Mouse (Mus musculus): Measurements from ENCODE around the gene Kcnj6.

Gene Kcnj6

DNA sequence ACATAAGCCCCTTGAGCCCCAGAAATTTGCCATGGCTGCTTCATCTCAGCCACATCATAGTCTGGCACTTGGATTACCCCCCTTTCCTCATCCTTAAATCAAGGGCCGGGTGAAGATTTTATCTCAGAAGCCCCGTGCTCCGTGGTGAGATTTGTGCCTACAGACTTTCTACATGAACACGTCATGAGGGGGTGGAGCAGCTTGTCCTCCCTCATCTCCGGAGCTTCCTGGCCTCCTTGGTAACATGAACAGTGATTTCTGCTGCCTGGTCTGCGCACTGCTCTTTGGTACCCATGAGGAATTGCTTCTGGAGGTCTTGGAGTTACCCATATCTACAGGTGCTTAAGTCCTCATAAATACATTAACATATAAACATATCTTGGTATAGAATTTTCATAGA lies 172.2 kb downstream of the Kcnj6 start:
- CTCF ChIA-PET = interaction anchor here in 1 of 4 experiments (0.6 kb wide), 1 partner anchor 14 kb away, joined by 3 read pairs; no protein-coding TSS in a partner anchor
- POLR2A ChIA-PET = interaction anchor here in 1 of 4 experiments (1.0 kb wide), 1 partner anchor 18 kb away, joined by 3 read pairs; no protein-coding TSS in a partner anchor

DNA sequence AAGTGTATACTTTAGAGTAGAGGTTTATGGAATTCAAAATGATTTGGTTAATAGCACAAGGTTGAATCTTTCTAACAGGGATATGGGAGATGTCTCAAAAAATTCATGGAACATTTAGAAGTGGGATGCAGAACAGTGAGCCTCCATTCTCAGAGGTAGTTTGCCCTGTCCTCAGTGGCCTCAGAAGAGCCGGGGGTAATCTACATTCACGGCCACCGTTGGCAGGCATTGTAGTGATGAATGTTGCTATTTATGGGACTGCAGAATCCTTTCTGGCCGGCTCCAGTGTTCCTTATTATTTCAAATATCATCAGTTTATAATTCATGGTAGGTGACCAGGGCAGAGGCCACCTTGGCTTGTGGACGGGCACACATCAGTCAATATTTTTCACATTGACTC lies 174.9 kb downstream of the Kcnj6 start:
- CTCF ChIA-PET = interaction anchor here in 1 of 4 experiments (0.6 kb wide), 1 partner anchor 1014 kb away, joined by 3 read pairs; no protein-coding TSS in a partner anchor
- POLR2A ChIA-PET = no interaction called here

DNA sequence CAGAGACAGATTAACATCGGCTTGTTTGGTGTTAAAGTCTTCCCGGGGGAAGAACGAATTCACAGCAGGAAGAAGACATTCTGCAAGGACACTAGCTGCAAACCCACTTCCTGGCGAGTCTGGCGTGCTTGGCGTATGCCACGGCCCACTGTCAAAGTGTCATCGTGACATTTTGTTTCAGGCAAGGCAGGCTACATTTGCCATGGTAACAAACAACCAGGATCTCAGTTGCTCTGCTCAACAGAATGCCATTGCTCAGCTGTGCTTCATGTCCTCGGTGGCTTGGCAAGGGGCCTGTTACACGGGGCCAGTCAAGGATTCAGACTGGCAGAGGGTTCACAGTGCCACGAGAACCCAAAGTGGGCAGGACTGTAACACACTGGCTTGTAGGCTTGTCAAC lies 175.9 kb downstream of the Kcnj6 start:
- POLR2A ChIA-PET = no interaction called here
- CTCF ChIA-PET = no interaction called here

GRCm38 (mm10) chr16:94816391-94816790 lies 181.1 kb downstream of the Kcnj6 start:
- POLR2A ChIA-PET = interaction anchor here in 3 of 4 experiments (0.8 to 3.8 kb wide), 9 partner anchors 18 to 181 kb away, joined by 3 to 22 read pairs (median 3); partner anchors contain the start of gene Kcnj6 (in 1 of the 3)
- CTCF ChIA-PET = interaction anchor here (0.5 to 3.3 kb wide), 39 partner anchors 11 to 1568 kb away, joined by 3 to 28 read pairs (median 4); partner anchors contain the start of gene Kcnj6 (in 4 of the 4)

DNA sequence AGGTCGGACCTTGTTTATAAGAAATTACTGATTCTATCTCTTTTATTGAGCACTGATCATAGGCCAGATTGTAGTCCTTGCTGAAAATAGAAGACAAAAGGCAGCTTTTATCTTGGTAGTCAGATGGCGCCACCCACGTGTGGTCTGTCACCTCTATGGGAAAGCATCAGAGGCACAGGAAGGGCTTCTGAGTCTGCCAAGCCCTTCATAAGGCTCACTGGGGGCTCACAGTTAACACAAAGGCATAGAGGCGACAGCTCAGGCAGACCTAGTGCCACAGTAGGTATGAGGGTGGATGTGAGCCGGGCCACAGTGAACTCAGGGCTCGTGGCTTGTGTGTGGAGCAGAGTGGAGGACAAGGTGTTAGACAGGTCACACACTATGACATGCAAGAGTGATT lies 181.6 kb downstream of the Kcnj6 start:
- CTCF ChIA-PET = interaction anchor here (0.5 to 3.3 kb wide), 28 partner anchors 18 to 1085 kb away, joined by 3 to 28 read pairs (median 5); partner anchors contain the start of gene Kcnj6 (in 4 of the 4)
- POLR2A ChIA-PET = interaction anchor here in 3 of 4 experiments (0.8 to 3.8 kb wide), 9 partner anchors 17 to 182 kb away, joined by 3 to 22 read pairs (median 3); partner anchors contain the start of gene Kcnj6 (in 1 of the 3)

GRCm38 (mm10) chr16:94809286-94809685 lies 188.2 kb downstream of the Kcnj6 start:
- ChIA-PET CTCF (interaction anchor here in 1 of 4 experiments (0.7 to 2.0 kb wide), 4 partner anchors 11 to 48 kb away, joined by 3 to 7 read pairs (median 3); no protein-coding TSS in a partner anchor), POLR2A (interaction anchor here in 3 of 4 experiments (0.7 to 1.7 kb wide), 5 partner anchors 11 to 286 kb away, joined by 3 to 8 read pairs (median 3); no protein-coding TSS in a partner anchor)

DNA sequence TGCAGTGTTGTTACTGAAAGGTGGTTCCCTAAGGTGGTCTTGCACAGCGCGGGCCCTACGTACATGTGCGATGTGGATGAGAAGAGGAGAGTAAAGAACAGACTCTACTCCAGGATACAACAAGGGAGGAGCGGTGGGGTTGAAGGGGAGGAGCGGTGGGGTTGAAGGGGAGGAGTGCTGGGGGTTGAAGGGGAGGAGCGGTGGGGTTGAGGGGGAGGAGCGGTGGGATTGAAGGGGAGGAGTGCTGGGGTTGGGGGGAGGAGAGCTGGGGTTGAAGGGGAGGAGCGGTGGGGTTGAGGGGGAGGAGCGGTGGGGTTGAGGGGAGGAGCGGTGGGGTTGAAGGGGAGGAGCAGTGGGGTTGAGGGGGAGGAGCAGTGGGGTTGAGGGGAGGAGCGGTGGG lies 199.3 kb downstream of the Kcnj6 start:
- ChIA-PET CTCF (interaction anchor here in 3 of 4 experiments (0.6 to 3.0 kb wide), 14 partner anchors 8 to 552 kb away, joined by 3 to 28 read pairs (median 4); partner anchors contain the start of gene Kcnj6 (in 1 of the 3)), POLR2A (interaction anchor here in 3 of 4 experiments (0.6 to 2.2 kb wide), 20 partner anchors 10 to 229 kb away, joined by 3 to 14 read pairs (median 4); no protein-coding TSS in a partner anchor)

DNA sequence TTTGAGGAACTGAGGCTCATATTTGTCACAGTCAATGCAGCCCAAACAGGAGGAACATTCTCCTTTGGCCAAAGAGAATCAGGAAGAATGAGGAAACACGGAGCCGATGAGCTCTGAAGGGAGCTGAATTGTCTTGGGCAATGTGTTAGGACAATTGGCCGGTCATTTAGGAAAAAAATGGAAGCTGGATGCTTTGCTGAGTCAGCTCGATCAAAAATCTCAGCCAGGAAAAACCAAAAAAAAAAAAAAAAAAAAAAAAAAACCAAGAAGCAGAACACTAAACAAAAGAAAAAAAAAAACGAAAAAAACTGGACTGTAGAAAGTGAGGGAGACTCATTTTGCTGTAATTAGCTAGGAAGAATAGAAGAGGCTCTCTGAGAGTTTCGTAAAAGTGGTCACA lies 200.1 kb downstream of the Kcnj6 start:
- CTCF ChIA-PET = interaction anchor here in 3 of 4 experiments (0.7 to 3.0 kb wide), 6 partner anchors 7 to 556 kb away, joined by 4 to 28 read pairs (median 7); no protein-coding TSS in a partner anchor
- POLR2A ChIA-PET = interaction anchor here in 3 of 4 experiments (0.6 to 2.2 kb wide), 9 partner anchors 9 to 60 kb away, joined by 3 to 14 read pairs (median 4); no protein-coding TSS in a partner anchor

DNA sequence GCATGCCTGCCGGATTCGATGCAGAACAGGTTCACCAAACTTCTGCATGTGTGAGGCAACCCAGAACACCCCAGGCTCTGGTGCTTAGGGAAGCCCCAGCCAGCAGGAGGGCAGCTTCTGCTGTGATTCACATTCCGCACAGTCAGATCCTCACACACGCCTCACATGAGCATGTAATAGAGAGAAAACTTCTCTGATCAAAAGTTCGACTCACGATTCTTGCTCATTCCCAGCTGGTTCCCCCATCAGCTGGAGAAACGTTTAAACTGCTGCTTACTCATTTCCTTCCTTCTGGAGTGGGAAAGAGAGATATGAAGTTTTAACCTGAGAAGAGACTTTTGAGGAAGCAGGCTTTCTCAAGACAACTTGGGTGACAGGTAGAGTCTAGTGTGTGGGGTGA lies 204.5 kb downstream of the Kcnj6 start:
- CTCF ChIA-PET = interaction anchor here in 1 of 4 experiments (0.6 kb wide), 1 partner anchor 559 kb away, joined by 3 read pairs; no protein-coding TSS in a partner anchor

DNA sequence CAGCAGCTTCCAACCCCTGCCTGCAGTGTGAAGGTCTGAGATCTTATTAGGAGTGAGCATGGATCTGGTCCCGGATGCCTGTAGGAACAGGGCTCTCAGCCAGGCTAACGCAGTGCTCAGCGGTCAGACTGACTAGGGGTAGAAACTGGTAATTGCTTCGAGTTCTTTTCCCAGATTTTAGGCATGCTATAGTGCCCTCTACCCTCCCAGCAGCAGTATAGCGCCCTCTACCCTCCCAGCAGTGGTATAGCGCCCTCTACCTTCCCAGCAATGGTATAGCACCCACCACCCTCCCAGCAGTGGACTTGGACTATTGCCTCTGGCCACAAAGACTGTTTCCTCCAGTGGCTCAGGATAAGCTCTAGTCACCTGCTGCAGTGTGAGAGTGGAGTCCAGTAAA lies 207.5 kb downstream of the Kcnj6 start:
- POLR2A ChIA-PET = interaction anchor here in 3 of 4 experiments (0.5 to 1.7 kb wide), 7 partner anchors 18 to 428 kb away, joined by 3 to 4 read pairs (median 3); no protein-coding TSS in a partner anchor
- CTCF ChIA-PET = interaction anchor here (0.5 to 3.7 kb wide), 56 partner anchors 8 to 1072 kb away, joined by 3 to 28 read pairs (median 3); partner anchors contain the start of genes Kcnj6 (in 2 of the 4) and Pigp (in 1 of the 4)

More for the DNA sequence above, 204.5 kb downstream of the Kcnj6 start:
- POLR2A ChIA-PET = no interaction called here

DNA sequence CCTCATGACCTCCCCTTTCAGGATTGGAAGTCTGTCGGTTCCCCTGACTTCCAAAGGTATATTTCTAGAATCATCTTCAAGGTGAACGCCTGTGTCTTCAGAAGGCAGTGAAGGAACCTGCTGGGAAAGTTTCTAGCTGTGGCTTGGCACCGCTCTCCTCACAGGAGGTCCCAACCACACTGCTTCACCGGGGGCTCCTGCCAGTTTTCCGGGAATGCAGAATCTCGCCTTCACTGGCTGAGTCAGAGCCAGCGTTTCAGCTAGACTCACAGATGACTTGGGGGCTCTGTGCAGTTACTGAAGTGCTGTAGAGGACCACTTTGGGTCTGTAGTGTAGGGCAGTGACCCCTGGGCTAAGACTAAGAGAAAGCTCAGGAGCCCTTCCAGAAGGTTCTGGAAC lies 208.8 kb downstream of the Kcnj6 start:
- ChIA-PET POLR2A (interaction anchor here in 1 of 4 experiments (0.6 to 1.6 kb wide), 5 partner anchors 10 to 250 kb away, joined by 3 to 6 read pairs (median 3); no protein-coding TSS in a partner anchor), CTCF (interaction anchor here (0.5 to 3.7 kb wide), 47 partner anchors 10 to 562 kb away, joined by 3 to 28 read pairs (median 4); partner anchors contain the start of genes Kcnj6 (in 4 of the 4) and Pigp (in 1 of the 4))

DNA sequence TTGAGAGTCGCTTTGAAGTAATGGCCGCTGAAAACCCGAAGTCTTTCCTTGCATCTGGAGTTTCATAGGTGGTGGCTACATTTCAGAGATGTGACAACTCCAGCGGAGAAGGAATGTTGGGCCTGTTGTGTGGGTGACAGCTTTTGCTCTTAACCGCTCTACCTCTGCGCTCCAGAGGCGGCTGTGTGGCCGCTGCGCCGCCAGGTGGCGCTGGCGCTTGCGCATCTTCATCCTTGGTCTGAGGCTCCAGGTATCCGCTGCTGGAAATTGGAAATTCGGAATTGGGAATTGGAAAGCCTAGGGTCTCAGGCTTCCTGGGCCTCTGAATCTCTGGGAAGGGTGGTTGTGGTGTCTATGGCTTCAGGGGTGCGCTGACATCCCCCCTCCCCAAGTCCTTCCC lies 209.3 kb downstream of the Kcnj6 start:
- CTCF ChIA-PET = interaction anchor here (0.5 to 3.7 kb wide), 69 partner anchors 8 to 982 kb away, joined by 3 to 28 read pairs (median 4); partner anchors contain the start of gene Kcnj6 (in 4 of the 4)
- POLR2A ChIA-PET = interaction anchor here in 3 of 4 experiments (0.6 to 1.6 kb wide), 9 partner anchors 9 to 251 kb away, joined by 3 to 6 read pairs (median 3); no protein-coding TSS in a partner anchor

- POLR2A ChIA-PET = interaction anchor here in 1 of 4 experiments (1.3 kb wide), 1 partner anchor 41 kb away, joined by 4 read pairs; no protein-coding TSS in a partner anchor
- CTCF ChIA-PET = interaction anchor here in 3 of 4 experiments (0.7 to 1.0 kb wide), 3 partner anchors 31 to 1304 kb away, joined by 3 read pairs; no protein-coding TSS in a partner anchor
Observed at GRCm38 (mm10) chr16:94785873-94786272, 211.6 kb downstream of the Kcnj6 start.

GRCm38 (mm10) chr16:94783696-94784095 lies 213.8 kb downstream of the Kcnj6 start:
- POLR2A ChIA-PET = interaction anchor here in 2 of 4 experiments (0.8 to 1.3 kb wide), 6 partner anchors 11 to 215 kb away, joined by 3 to 7 read pairs (median 4); no protein-coding TSS in a partner anchor
- CTCF ChIA-PET = interaction anchor here (0.6 to 2.6 kb wide), 18 partner anchors 11 to 1331 kb away, joined by 3 to 8 read pairs (median 4); no protein-coding TSS in a partner anchor

GRCm38 (mm10) chr16:94782110-94782946 lies 215.2 kb downstream of the Kcnj6 start:
- CTCF ChIA-PET = interaction anchor here in 3 of 4 experiments (0.6 to 2.6 kb wide), 7 partner anchors 9 to 559 kb away, joined by 3 to 8 read pairs (median 3); no protein-coding TSS in a partner anchor
- POLR2A ChIA-PET = interaction anchor here in 2 of 4 experiments (0.6 to 1.0 kb wide), 4 partner anchors 10 to 377 kb away, joined by 3 to 5 read pairs (median 5); no protein-coding TSS in a partner anchor

GRCm38 (mm10) chr16:94773928-94774327 lies 223.6 kb downstream of the Kcnj6 start:
- ChIA-PET POLR2A (interaction anchor here in 1 of 4 experiments (1.5 kb wide), 1 partner anchor 15 kb away, joined by 4 read pairs; no protein-coding TSS in a partner anchor), CTCF (interaction anchor here in 1 of 4 experiments (0.5 kb wide), 1 partner anchor 37 kb away, joined by 3 read pairs; no protein-coding TSS in a partner anchor)

DNA sequence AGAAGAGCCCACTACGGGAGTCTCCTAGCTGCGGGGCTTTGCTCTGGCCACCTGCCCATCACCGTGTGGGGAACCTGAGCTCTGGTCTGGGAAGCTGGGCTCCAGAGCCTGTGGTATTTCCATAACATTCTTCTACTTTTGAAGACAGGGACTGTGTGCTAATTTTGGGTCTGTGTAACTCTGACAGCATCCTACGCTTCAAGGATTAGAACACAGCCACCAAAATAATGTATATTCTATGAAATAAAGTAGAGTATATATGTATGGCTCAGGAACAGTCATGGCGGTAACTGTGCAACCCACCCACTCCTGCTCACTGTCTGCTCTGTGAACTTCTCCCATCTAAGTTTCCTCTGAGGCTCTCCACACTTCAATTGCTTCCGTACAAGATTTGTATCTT lies 229.9 kb downstream of the Kcnj6 start:
- CTCF ChIA-PET = no interaction called here
- POLR2A ChIA-PET = no interaction called here

- ChIA-PET CTCF (interaction anchor here in 1 of 4 experiments (0.9 kb wide), 1 partner anchor 23 kb away, joined by 3 read pairs; no protein-coding TSS in a partner anchor), POLR2A (interaction anchor here in 2 of 4 experiments (0.5 to 0.6 kb wide), 2 partner anchors 70 to 345 kb away, joined by 3 to 4 read pairs; no protein-coding TSS in a partner anchor)
Observed at GRCm38 (mm10) chr16:94765129-94765528, 232.4 kb downstream of the Kcnj6 start.

All from embryonic stem cell, embryonic (primary cell).